Mouse (Mus musculus): ENCODE results near the gene Plod1. TPM values are rescaled to one million over a fixed set of nuclear protein-coding genes. Genes with fewer than 3 reads are reported as not detected.

Plod1 gene
- total RNA-seq, 2 experiments from 2014 or later, result 10.5 to 22.9 TPM

Other genes starting within 250 kb of the Plod1 start
- not detected in 2 replicates for gene Zfp534, start 234.2 kb downstream of the Plod1 start, total RNA-seq (2015)
- not detected in 2 replicates for gene Zfp534, start 234.2 kb downstream of the Plod1 start, total RNA-seq (2017)
- 77.3 and 82.7 TPM in 2 replicates for gene Zfp984, start 127.0 kb downstream of the Plod1 start, total RNA-seq (2015)
- gene Zfp984, start 127.0 kb downstream of the Plod1 start, total RNA-seq (2017), result 41.7 and 44.5 TPM in 2 replicates
- 5.4 and 6.5 TPM in 2 replicates for gene Zfp933, start 88.4 kb downstream of the Plod1 start, total RNA-seq (2015)
- 5.8 and 6.3 TPM in 2 replicates for gene Zfp933, start 88.4 kb downstream of the Plod1 start, total RNA-seq (2017)
- gene Miip, start 68.0 kb downstream of the Plod1 start, total RNA-seq (2015), result 47.8 and 52.8 TPM in 2 replicates
- gene Miip, start 68.0 kb downstream of the Plod1 start, total RNA-seq (2017), result 61.5 and 72.5 TPM in 2 replicates
- gene Fv1, start 67.8 kb downstream of the Plod1 start, total RNA-seq (2015), result 2.5 and 6.6 TPM in 2 replicates
- gene Fv1, start 67.8 kb downstream of the Plod1 start, total RNA-seq (2017), result 11.5 and 15.3 TPM in 2 replicates
- gene Mfn2, start 32.1 kb downstream of the Plod1 start, total RNA-seq (2015), result 12.5 and 12.7 TPM in 2 replicates
- 15.7 and 17.4 TPM in 2 replicates for gene Mfn2, start 32.1 kb downstream of the Plod1 start, total RNA-seq (2017)
- 39.4 and 41.4 TPM in 2 replicates for gene 2510039O18Rik, start 4.1 kb upstream of the Plod1 start, total RNA-seq (2015)
- 42.1 and 45.5 TPM in 2 replicates for gene 2510039O18Rik, start 4.1 kb upstream of the Plod1 start, total RNA-seq (2017)
- gene Nppb, start 49.0 kb upstream of the Plod1 start, total RNA-seq (2015), result not detected in 2 replicates
- not detected in 2 replicates for gene Nppb, start 49.0 kb upstream of the Plod1 start, total RNA-seq (2017)
- gene Nppa, start 64.0 kb upstream of the Plod1 start, total RNA-seq (2015), result not detected in 2 replicates
- gene Nppa, start 64.0 kb upstream of the Plod1 start, total RNA-seq (2017), result not detected in 2 replicates
- 5.5 and 7.0 TPM in 2 replicates for gene Clcn6, start 102.1 kb upstream of the Plod1 start, total RNA-seq (2015)
- gene Clcn6, start 102.1 kb upstream of the Plod1 start, total RNA-seq (2017), result 2.7 and 10.1 TPM in 2 replicates
- 14.0 and 14.3 TPM in 2 replicates for gene Mthfr, start 102.3 kb upstream of the Plod1 start, total RNA-seq (2015)
- gene Mthfr, start 102.3 kb upstream of the Plod1 start, total RNA-seq (2017), result 10.1 and 15.8 TPM in 2 replicates
- gene Agtrap, start 151.3 kb upstream of the Plod1 start, total RNA-seq (2015), result 13.8 and 19.0 TPM in 2 replicates
- 31.9 and 36.0 TPM in 2 replicates for gene Agtrap, start 151.3 kb upstream of the Plod1 start, total RNA-seq (2017)
- 21.9 and 25.3 TPM in 2 replicates for gene Mad2l2, start 193.6 kb upstream of the Plod1 start, total RNA-seq (2015)
- gene Mad2l2, start 193.6 kb upstream of the Plod1 start, total RNA-seq (2017), result 3.6 and 5.9 TPM in 2 replicates
- not detected in 2 replicates for gene Draxin, start 193.9 kb upstream of the Plod1 start, total RNA-seq (2015)
- 0.04 TPM in 1 of 2 replicates, not detected in the other for gene Draxin, start 193.9 kb upstream of the Plod1 start, total RNA-seq (2017)
- 29.3 and 30.8 TPM in 2 replicates for gene Fbxo6, start 215.4 kb upstream of the Plod1 start, total RNA-seq (2015)
- 13.5 and 16.8 TPM in 2 replicates for gene Fbxo6, start 215.4 kb upstream of the Plod1 start, total RNA-seq (2017)
- gene Fbxo44, start 223.7 kb upstream of the Plod1 start, total RNA-seq (2015), result 0.93 TPM in 1 of 2 replicates, not detected in the other
- 0.61 and 0.77 TPM in 2 replicates for gene Fbxo44, start 223.7 kb upstream of the Plod1 start, total RNA-seq (2017)
- gene Fbxo2, start 223.9 kb upstream of the Plod1 start, total RNA-seq (2015), result not detected in 2 replicates
- gene Fbxo2, start 223.9 kb upstream of the Plod1 start, total RNA-seq (2017), result not detected in 2 replicates

Measured in megakaryocyte, adult 5-6 weeks (primary cell).